Mouse (Mus musculus): ENCODE measurements around the gene Lim2.

Gene Lim2

GRCm38 (mm10) chr7:43443917-43444293 lies 16.4 kb downstream of the Lim2 start, which contains the start of the genes Etfb and Gm45233:
Gene Etfb (plus strand): TSS chr7:43444083.
Gene Gm45233 (plus strand): TSS chr7:43444128.
- DNase-seq (ENCODE audit: low read depth), result peak; percentile 97

GRCm38 (mm10) chr7:43447801-43448200 lies 20.3 kb downstream of the Lim2 start:
- DNase-seq (ENCODE audit: low read depth), result peak; percentile 30

- no peak for DNase-seq (ENCODE audit: low read depth)
Measured at GRCm38 (mm10) chr7:43448246-43448645, 20.8 kb downstream of the Lim2 start.

- DNase-seq (ENCODE audit: low read depth), result no peak
Measured at GRCm38 (mm10) chr7:43449811-43450210, 22.3 kb downstream of the Lim2 start.

- no peak for DNase-seq (ENCODE audit: low read depth)
Measured at GRCm38 (mm10) chr7:43451726-43452125, 24.3 kb downstream of the Lim2 start.

GRCm38 (mm10) chr7:43452609-43453008 lies 25.1 kb downstream of the Lim2 start:
- peak; percentile 55 for DNase-seq (ENCODE audit: low read depth)

- no peak for DNase-seq (ENCODE audit: low read depth)
Measured at GRCm38 (mm10) chr7:43453599-43454355, 26.3 kb downstream of the Lim2 start.

- DNase-seq (ENCODE audit: low read depth), result no peak
Measured at GRCm38 (mm10) chr7:43454371-43454770, 26.9 kb downstream of the Lim2 start.

- DNase-seq (ENCODE audit: low read depth), result no peak
Measured at GRCm38 (mm10) chr7:43462851-43463250, 35.4 kb downstream of the Lim2 start, which contains the start of gene Vsig10l. Gene Vsig10l (plus strand): TSS chr7:43463151.

GRCm38 (mm10) chr7:43463976-43464375 lies 36.5 kb downstream of the Lim2 start:
- DNase-seq (ENCODE audit: low read depth), result no peak

- DNase-seq (ENCODE audit: low read depth), result no peak
Measured at GRCm38 (mm10) chr7:43464864-43465343, 37.4 kb downstream of the Lim2 start.

GRCm38 (mm10) chr7:43465344-43466098 lies 38.1 kb downstream of the Lim2 start:
- DNase-seq (ENCODE audit: low read depth), result peak; percentile 95

- DNase-seq (ENCODE audit: low read depth), result peak; percentile 75
Measured at GRCm38 (mm10) chr7:43466099-43466694, 38.7 kb downstream of the Lim2 start.

GRCm38 (mm10) chr7:43470373-43470772 lies 42.9 kb downstream of the Lim2 start:
- DNase-seq (ENCODE audit: low read depth), result peak; percentile 52

GRCm38 (mm10) chr7:43475706-43476105 lies 48.2 kb downstream of the Lim2 start:
- no peak for DNase-seq (ENCODE audit: low read depth)

- DNase-seq (ENCODE audit: low read depth), result no peak
Measured at GRCm38 (mm10) chr7:43476376-43476775, 48.9 kb downstream of the Lim2 start.

GRCm38 (mm10) chr7:43481191-43481590 lies 53.7 kb downstream of the Lim2 start:
- peak; percentile 78 for DNase-seq (ENCODE audit: low read depth)

GRCm38 (mm10) chr7:43482090-43482716 lies 54.7 kb downstream of the Lim2 start:
- no peak for DNase-seq (ENCODE audit: low read depth)

GRCm38 (mm10) chr7:43483236-43483635 lies 55.8 kb downstream of the Lim2 start:
- DNase-seq (ENCODE audit: low read depth), result peak; percentile 19
